Mouse (Mus musculus): ENCODE data around the gene Usp43. TPM values are rescaled to one million over a fixed set of nuclear protein-coding genes. Genes with fewer than 3 reads are reported as not detected.

The Usp43 gene
- polyA plus RNA-seq, 1 experiment: 0.36 TPM

GRCm38 (mm10) chr11:67806832-67807597 lies 114.9 kb downstream of the Usp43 start:
- Histone ChIP-seq H3K27ac (ENCODE audit: control insufficient read depth, insufficient read depth, low read length) (no peak overlapping the region), H3K4me3 (ENCODE audit: control insufficient read depth, insufficient read depth, low read length) (no peak overlapping the region), H3K4me1 (replicated peaks; ENCODE audit: control insufficient read depth, insufficient read depth, low read length) (no peaks in the 10 kb centered on the region), H3K36me3 (ENCODE audit: control insufficient read depth, insufficient read depth, low read length) (no peaks in the 10 kb centered on the region), H3K27me3 (ENCODE audit: control insufficient read depth, insufficient read depth, low read length) (no peaks in the 10 kb centered on the region)
- 94% methylated on average over 11 of the region's 11 CpGs for WGBS
- DNase-seq: no peak
- TF ChIP-seq CTCF (IDR thresholded peaks at IDR 0.05; ENCODE audit: borderline replicate concordance, control insufficient read depth, extremely low read depth, insufficient read depth, low read length, poor library complexity) (no peak), POLR2A (IDR thresholded peaks at IDR 0.05; ENCODE audit: control insufficient read depth, extremely low read depth, insufficient read depth, low read length, poor library complexity) (no peak)

- H3K4me3 ChIP-seq (ENCODE audit: control insufficient read depth, insufficient read depth, low read length): no peak overlapping the region
- H3K36me3 ChIP-seq (ENCODE audit: control insufficient read depth, insufficient read depth, low read length): no peaks in the 10 kb centered on the region
- H3K4me1 ChIP-seq (replicated peaks; ENCODE audit: control insufficient read depth, insufficient read depth, low read length): no peaks in the 10 kb centered on the region
- DNase-seq: no peak
- TF ChIP-seq CTCF (IDR thresholded peaks at IDR 0.05; ENCODE audit: borderline replicate concordance, control insufficient read depth, extremely low read depth, insufficient read depth, low read length, poor library complexity) (no peak), POLR2A (IDR thresholded peaks at IDR 0.05; ENCODE audit: control insufficient read depth, extremely low read depth, insufficient read depth, low read length, poor library complexity) (no peak)
- H3K27ac ChIP-seq (ENCODE audit: control insufficient read depth, insufficient read depth, low read length): no peak overlapping the region
- no peaks in the 10 kb centered on the region for H3K27me3 ChIP-seq (ENCODE audit: control insufficient read depth, insufficient read depth, low read length)
- WGBS: 91% methylated on average over 1 of the region's 1 CpGs
Observed at GRCm38 (mm10) chr11:67805538-67805937, 116.4 kb downstream of the Usp43 start.

Other genes with a start within 250 kb of the Usp43 start
- 0.29 and 0.38 TPM in 2 replicates for gene Rcvrn, start 226.8 kb downstream of the Usp43 start, polyA plus RNA-seq (2012; rRNA removed)
- gene Glp2r, start 151.0 kb downstream of the Usp43 start, polyA plus RNA-seq (2012; rRNA removed): 0.04 TPM in 1 of 2 replicates, not detected in the other
- 0.10 TPM in 1 of 2 replicates, not detected in the other for gene Gsg1l2, start 147.5 kb downstream of the Usp43 start, polyA plus RNA-seq (2012; rRNA removed)
- 0.73 and 8.7 TPM in 2 replicates for gene Dhrs7c, start 124.0 kb downstream of the Usp43 start, polyA plus RNA-seq (2012; rRNA removed)
- 0.19 and 0.20 TPM in 2 replicates for gene Cfap52, start 43.5 kb upstream of the Usp43 start, polyA plus RNA-seq (2012; rRNA removed)
- gene Stx8, start 44.0 kb upstream of the Usp43 start, polyA plus RNA-seq (2012; rRNA removed): 6.4 and 8.2 TPM in 2 replicates